Mouse (Mus musculus) heart, adult 2 months (tissue): ENCODE measurements at regions not wholly inside any gene's neighbourhood (a gene's known extent, or its start where the extent isn't known, plus 50 kb on each side); places are given as distances from the start of the nearest gene placed in this dataset.

Experiments
- CTCF ChIP-seq: fragments of 200-600 bp; IDR thresholded peaks from 2 replicates; pipeline ENCODE4 v1.8.1; 2022; ENCODE audit warnings: antibody characterized with exemption, mild to moderate bottlenecking, moderate library complexity
- EP300 ChIP-seq: fragments of 200-500 bp; IDR thresholded peaks from 2 replicates; pipeline ENCODE4 v1.6.1; 2011; ENCODE audit warnings: low read depth, low read length, control low read depth; ENCODE audit not compliant: insufficient read depth
- POLR2A ChIP-seq: fragments of 200-500 bp; IDR thresholded peaks from 2 replicates; pipeline ENCODE4 v1.6.1; 2011; ENCODE audit warnings: mild to moderate bottlenecking, low read depth, low read length, control low read depth; ENCODE audit not compliant: insufficient read depth

- TF ChIP-seq EP300 (no peak), CTCF (no peak), POLR2A (no peak)
Observed at GRCm38 (mm10) chr1:73793256-73793655, 331.0 kb downstream of the Tns1 start.
